Comparison of ENCODE assay signal across 35 mouse cellular contexts in genomic region chr17:28994615-28995014, GRCm38 (mm10). TPM values are rescaled to one million over a fixed set of nuclear protein-coding genes. Genes with fewer than 3 reads are reported as not detected.
DNase-seq lines count a peak whose midpoint lies in the region; ATAC-seq lines count a peak whose summit lies in the region.
"Had no signal": no experiment of that assay in that cellular context is flagged by ENCODE, and none has a peak within 500 bp of the region (broad histone marks: within the 10 kb centered on the region; RNA-seq: fewer than 3 reads in every experiment).

No protein-coding gene starts in this region.

- peaks cover 42% of the 10 kb centered on the region for H3K4me1 ChIP-seq in megakaryocyte, embryonic 14.5 days
- H3K4me1 ChIP-seq: hindbrain, embryonic 10.5 days had no signal

- peaks cover 77% of the 10 kb centered on the region for H3K36me3 ChIP-seq in megakaryocyte, embryonic 14.5 days (replicated peaks; ENCODE audit: low read length)

- no peaks in the 10 kb centered on the region for H3K27me3 ChIP-seq in megakaryocyte, embryonic 14.5 days (replicated peaks)
- H3K27me3 ChIP-seq: CH12.LX; forebrain, embryonic 13.5 days; heart, embryonic 12.5 days; heart, embryonic 15.5 days; Patski had no signal

- H3K9me3 ChIP-seq in megakaryocyte, embryonic 14.5 days: no peaks in the 10 kb centered on the region
- H3K9me3 ChIP-seq: forebrain, embryonic 10.5 days; forebrain, embryonic 13.5 days; G1E; heart, embryonic 12.5 days; heart, embryonic 15.5 days; hindbrain, embryonic 10.5 days had no signal

- peak overlapping the region; percentile 38 for H3K4me3 ChIP-seq in megakaryocyte, embryonic 14.5 days (replicated peaks)
- H3K4me3 ChIP-seq: forebrain, embryonic 10.5 days; forebrain, embryonic 13.5 days; heart, embryonic 12.5 days; heart, embryonic 15.5 days; hindbrain, embryonic 10.5 days had no signal

- peak; percentile 40 for DNase-seq in CD4-positive, CD25-positive, alpha-beta regulatory T cell, adult 2 months (ENCODE audit: low read depth, low spot score)
- DNase-seq in naive thymus-derived CD4-positive, alpha-beta T cell, adult 2 months (ENCODE audit: low read depth): peak; percentile 57
- DNase-seq in layer of hippocampus, postnatal 10 days (ENCODE audit: low spot score in 2 of 2): no peak
- DNase-seq: adrenal gland, adult 8-10 months; adrenal gland, postnatal 25 days; cerebellum, adult 11-12 months; cerebellum, adult 8-10 months; cerebellum, postnatal 10 days; cerebellum, postnatal 36 days; embryo, embryonic 11 days; gastrocnemius, postnatal 25 days; heart, adult 18-20 months; heart, postnatal 10 days; heart, postnatal 36 days had no signal

- no peak for ATAC-seq in megakaryocyte, adult 5-6 weeks (ENCODE audit: poor library complexity, severe bottlenecking)
- peak; percentile 57 for ATAC-seq in CD4-positive, CD25-positive, alpha-beta regulatory T cell, adult 4 months
- ATAC-seq: forebrain, embryonic 13.5 days; forebrain, embryonic 16.5 days; hindbrain, postnatal 0 days; inflammation-experienced regulatory T-cells, adult 6 months; Patski had no signal

RNA-seq across cellular contexts. Expression of gene Stk38, which starts 13.2 kb away (rescaled TPM):
- 32.2 and 64.5 TPM in 2 replicates for polyA plus RNA-seq in megakaryocyte, embryonic 14.5 days (2012; ENCODE audit: insufficient read depth, low replicate concordance)
- total RNA-seq in megakaryocyte, adult 5-6 weeks (2015): 312 and 327 TPM in 2 replicates
- 237 and 269 TPM in 2 replicates for total RNA-seq in megakaryocyte, adult 5-6 weeks (2017)
- 100 to 1,000 TPM; 223 to 306 TPM for polyA plus RNA-seq in CD4-positive, CD25-positive, alpha-beta regulatory T cell, adult 4 months (2017; shearing (Covaris generic))
- 10 to 100 TPM; 55.9 to 63.8 TPM for total RNA-seq in layer of hippocampus, postnatal 10 days (2021)

RNA-seq across cellular contexts. Expression of gene Srsf3, which starts 37.8 kb away (rescaled TPM):
- 27.5 and 103 TPM in 2 replicates for polyA plus RNA-seq in megakaryocyte, embryonic 14.5 days (2012; ENCODE audit: insufficient read depth, low replicate concordance)
- total RNA-seq in megakaryocyte, adult 5-6 weeks (2015): 317 and 383 TPM in 2 replicates
- 479 and 534 TPM in 2 replicates for total RNA-seq in megakaryocyte, adult 5-6 weeks (2017)
- 100 to 1,000 TPM; 232 to 397 TPM for polyA plus RNA-seq in CD4-positive, CD25-positive, alpha-beta regulatory T cell, adult 4 months (2017; shearing (Covaris generic))
- total RNA-seq in layer of hippocampus, postnatal 10 days (2021): 100 to 1,000 TPM; 179 to 207 TPM

RNA-seq across cellular contexts. Expression of gene Kctd20, which starts 42.9 kb away (rescaled TPM):
- polyA plus RNA-seq in megakaryocyte, embryonic 14.5 days (2012; ENCODE audit: insufficient read depth, low replicate concordance): 27.8 and 60.1 TPM in 2 replicates
- total RNA-seq in megakaryocyte, adult 5-6 weeks (2015): 130 and 131 TPM in 2 replicates
- total RNA-seq in megakaryocyte, adult 5-6 weeks (2017): 203 and 222 TPM in 2 replicates
- polyA plus RNA-seq in CD4-positive, CD25-positive, alpha-beta regulatory T cell, adult 4 months (2017; shearing (Covaris generic)): 10 to 100 TPM; 33.3 to 62.9 TPM
- 10 to 100 TPM; 73.4 to 78.0 TPM for total RNA-seq in layer of hippocampus, postnatal 10 days (2021)

RNA-seq across cellular contexts. Expression of gene Pxt1, which starts 51.0 kb away (rescaled TPM):
- not detected in 2 replicates for polyA plus RNA-seq in megakaryocyte, embryonic 14.5 days (2012; ENCODE audit: insufficient read depth, low replicate concordance)
- total RNA-seq in megakaryocyte, adult 5-6 weeks (2015): 0.74 and 1.2 TPM in 2 replicates
- total RNA-seq in megakaryocyte, adult 5-6 weeks (2017): 0.44 and 0.49 TPM in 2 replicates
- polyA plus RNA-seq in CD4-positive, CD25-positive, alpha-beta regulatory T cell, adult 4 months (2017; shearing (Covaris generic)): not detected
- total RNA-seq in layer of hippocampus, postnatal 10 days (2021): not detected
- total RNA-seq: adrenal gland, adult 8-10 months; adrenal gland, postnatal 25 days; CH12.LX; G1E; gastrocnemius, adult 18-20 months; gastrocnemius, postnatal 25 days; heart, adult 18-20 months; heart, postnatal 10 days; hindbrain, postnatal 0 days had no signal
- polyA plus RNA-seq: brain, embryonic 14.5 days; C2C12; cortical plate, adult 2 months; embryonic facial prominence, embryonic 11.5 days; embryonic facial prominence, embryonic 14.5 days; forebrain, embryonic 10.5 days; forebrain, embryonic 13.5 days; forebrain, embryonic 16.5 days; heart, embryonic 12.5 days; heart, embryonic 15.5 days; hindbrain, embryonic 14.5 days; hindbrain, postnatal 0 days; inflammation-experienced regulatory T-cells, adult 6 months; Patski had no signal

Comparison
In these comparisons a context has a peak if more than half of its experiments do, and no peak if none do; other contexts are left out.
1. DNase-seq: peak in CD4-positive, CD25-positive, alpha-beta regulatory T cell, adult 2 months (single experiment) and naive thymus-derived CD4-positive, alpha-beta T cell, adult 2 months (single experiment); none in layer of hippocampus, postnatal 10 days (0 of 2).